Mouse (Mus musculus) heart, embryonic 14.5 days (tissue): Measurements from ENCODE around the gene Tnfaip8l1. TPM values are rescaled to one million over a fixed set of nuclear protein-coding genes. Genes with fewer than 3 reads are reported as not detected.

ENCODE experiments used
- microRNA-seq: library from miRNA; unstranded; fragments of <30 nt; microRNA quantifications from one replicate; pipeline ENCODE4, GENCODE M21; 2016
- polyA plus RNA-seq: library from polyadenylated mRNA; unstranded; fragments of >200 nt; fragmentation: Nextera tagmentation; extraction: Ambion mirVana; gene quantifications from 2 replicates; pipeline ENCODE4 v1.2.1, GENCODE M21; 2014

The Tnfaip8l1 gene
- polyA plus RNA-seq, 1 experiment from 2014 or later, result 8.9 TPM

Small RNA genes within 50 kb of the gene (microRNA-seq; reads per million reads assigned to microRNA genes)
- gene Gm44397, result not detected

Other genes starting within 250 kb of the Tnfaip8l1 start
- 4.5 and 5.1 TPM in 2 replicates for gene Zfp119b, start 213.0 kb upstream of the Tnfaip8l1 start, polyA plus RNA-seq
- gene Ebi3, start 209.8 kb upstream of the Tnfaip8l1 start, polyA plus RNA-seq, result 1.0 and 1.3 TPM in 2 replicates
- gene Yju2, start 203.4 kb upstream of the Tnfaip8l1 start, polyA plus RNA-seq, result 8.9 and 13.5 TPM in 2 replicates
- 7.1 and 7.3 TPM in 2 replicates for gene Shd, start 192.0 kb upstream of the Tnfaip8l1 start, polyA plus RNA-seq
- 1.6 and 1.8 TPM in 2 replicates for gene Fsd1, start 176.0 kb upstream of the Tnfaip8l1 start, polyA plus RNA-seq
- 15.9 and 16.6 TPM in 2 replicates for gene Stap2, start 156.9 kb upstream of the Tnfaip8l1 start, polyA plus RNA-seq
- 73.9 and 84.4 TPM in 2 replicates for gene Mpnd, start 156.8 kb upstream of the Tnfaip8l1 start, polyA plus RNA-seq
- 63.6 and 70.5 TPM in 2 replicates for gene Sh3gl1, start 125.8 kb upstream of the Tnfaip8l1 start, polyA plus RNA-seq
- gene Chaf1a, start 122.0 kb upstream of the Tnfaip8l1 start, polyA plus RNA-seq, result 9.0 and 9.2 TPM in 2 replicates
- gene Ubxn6, start 87.4 kb upstream of the Tnfaip8l1 start, polyA plus RNA-seq, result 41.3 and 42.5 TPM in 2 replicates
- 56.5 and 57.5 TPM in 2 replicates for gene Hdgfl2, start 82.8 kb upstream of the Tnfaip8l1 start, polyA plus RNA-seq
- 0.15 and 0.19 TPM in 2 replicates for gene Plin4, start 52.7 kb upstream of the Tnfaip8l1 start, polyA plus RNA-seq
- 0.88 and 1.1 TPM in 2 replicates for gene Plin5, start 44.9 kb upstream of the Tnfaip8l1 start, polyA plus RNA-seq
- 0.32 and 0.42 TPM in 2 replicates for gene Lrg1, start 40.5 kb upstream of the Tnfaip8l1 start, polyA plus RNA-seq
- 0.55 and 0.85 TPM in 2 replicates for gene Sema6b, start 22.1 kb upstream of the Tnfaip8l1 start, polyA plus RNA-seq
- 76.6 and 81.1 TPM in 2 replicates for gene Mydgf, start 21.4 kb downstream of the Tnfaip8l1 start, polyA plus RNA-seq
- 18.9 and 19.5 TPM in 2 replicates for gene Dpp9, start 56.4 kb downstream of the Tnfaip8l1 start, polyA plus RNA-seq
- gene Fem1a, start 94.3 kb downstream of the Tnfaip8l1 start, polyA plus RNA-seq, result 23.6 and 25.9 TPM in 2 replicates
- 9.2 and 9.3 TPM in 2 replicates for gene Ticam1, start 114.3 kb downstream of the Tnfaip8l1 start, polyA plus RNA-seq
- gene Plin3, start 130.4 kb downstream of the Tnfaip8l1 start, polyA plus RNA-seq, result 66.4 and 70.9 TPM in 2 replicates
- gene Arrdc5, start 137.8 kb downstream of the Tnfaip8l1 start, polyA plus RNA-seq, result not detected in 2 replicates
- 42.8 and 44.6 TPM in 2 replicates for gene Uhrf1, start 140.8 kb downstream of the Tnfaip8l1 start, polyA plus RNA-seq
- 24.1 and 24.4 TPM in 2 replicates for gene Kdm4b, start 163.6 kb downstream of the Tnfaip8l1 start, polyA plus RNA-seq